Mouse (Mus musculus): ENCODE data around the gene Gm7029.

DNA sequence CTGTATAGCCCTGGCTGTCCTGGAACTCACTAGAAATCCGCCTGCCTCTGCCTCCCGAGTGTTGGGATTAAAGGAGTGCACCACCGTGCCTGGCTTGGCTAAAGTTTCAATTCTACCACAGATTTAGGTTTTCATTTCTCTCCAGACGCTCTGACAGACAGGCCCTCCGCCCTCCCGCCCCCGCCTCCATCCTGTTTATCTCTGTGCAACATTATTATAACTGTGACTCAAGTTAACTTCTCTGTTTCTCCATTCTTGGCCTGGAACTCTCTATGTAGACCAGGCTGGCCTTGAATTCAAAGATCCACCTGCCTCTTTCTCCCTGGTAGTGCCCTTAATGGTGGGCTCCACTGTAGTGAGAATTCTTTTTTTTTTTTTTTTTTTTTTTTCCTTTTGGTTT is 28.9 kb downstream of the Gm7029 start:
- TF ChIP-seq CTCF (IDR thresholded peaks at IDR 0.05; ENCODE audit: extremely low read depth, insufficient read depth, insufficient read length, insufficient replicate concordance), result no peak
- no peak for TF ChIP-seq POLR2A (IDR thresholded peaks at IDR 0.05; ENCODE audit: low read depth, low read length)

All from spleen, adult 2 months (tissue).